Mouse (Mus musculus) C2C12 (cell line): ENCODE results near the gene Pgbd1. TPM values are rescaled to one million over a fixed set of nuclear protein-coding genes. Genes with fewer than 3 reads are reported as not detected.
"Not testable (repeated sequence)": the region's sequence is repeated elsewhere in the genome, so short reads cannot be mapped to it uniquely, and the experiment has no call there.

Source experiments
- H3K27me3 ChIP-seq: one replicate; pipeline ENCODE4 v1.6.1; 2011; ENCODE audit not compliant: control insufficient read depth, insufficient read depth, insufficient read length
- H3K36me3 ChIP-seq: one replicate; pipeline ENCODE4 v1.6.1; 2011; ENCODE audit not compliant: control insufficient read depth, insufficient read depth
- H3K4me3 ChIP-seq: one replicate; pipeline ENCODE4 v1.5.1; 2011; ENCODE audit warnings: mild to moderate bottlenecking, control low read depth; ENCODE audit not compliant: poor library complexity, insufficient read depth, severe bottlenecking
- H3K79me2 ChIP-seq: one replicate; pipeline ENCODE4 v1.6.1; 2011; ENCODE audit not compliant: control insufficient read depth, insufficient read depth
- H3K79me3 ChIP-seq: one replicate; pipeline ENCODE4 v1.6.1; 2011; ENCODE audit warnings: low read depth, control low read depth
- H3ac ChIP-seq: one replicate; pipeline ENCODE3; 2011; ENCODE audit warnings: low read depth; ENCODE audit not compliant: control insufficient read depth, insufficient read length
- CEBPB ChIP-seq: IDR thresholded peaks from one replicate; pipeline ENCODE4 v1.6.1; 2011; ENCODE audit warnings: low read depth, mild to moderate bottlenecking, control low read depth, moderate library complexity
- CTCF ChIP-seq: IDR thresholded peaks from one replicate; pipeline ENCODE4 v1.5.1; 2011; ENCODE audit not compliant: control insufficient read depth, insufficient read depth, insufficient read length
- FOSL1 ChIP-seq: IDR thresholded peaks from one replicate; pipeline ENCODE4 v1.8.0; 2011; ENCODE audit warnings: mild to moderate bottlenecking, low read length; ENCODE audit not compliant: poor library complexity, insufficient read depth, severe bottlenecking
- MAX ChIP-seq: IDR thresholded peaks from one replicate; pipeline ENCODE4 v1.6.1; 2011; ENCODE audit warnings: mild to moderate bottlenecking, control low read depth
- MYOD1 ChIP-seq: IDR thresholded peaks from one replicate; pipeline ENCODE4 v1.6.1; 2011; ENCODE audit warnings: low read depth; ENCODE audit not compliant: control insufficient read depth, insufficient read length
- MYOG ChIP-seq: IDR thresholded peaks from one replicate; pipeline ENCODE4 v1.6.1; 2011; ENCODE audit not compliant: control insufficient read depth, insufficient read length; ENCODE audit errors: extremely low read depth
- USF1 ChIP-seq: IDR thresholded peaks from one replicate; pipeline ENCODE4 v1.6.1; 2011; ENCODE audit warnings: low read depth, mild to moderate bottlenecking, control low read depth, moderate library complexity
- polyA plus RNA-seq: library from polyadenylated mRNA; unstranded; fragments of >200 nt; fragmentation: generic; extraction: Trizol; gene quantifications from one replicate; pipeline ENCODE4 v1.2.1, GENCODE M21; 2012; ENCODE audit warnings: missing spikeins

Pgbd1 gene
- polyA plus RNA-seq, 1 experiment, result 0.20 TPM

DNA sequence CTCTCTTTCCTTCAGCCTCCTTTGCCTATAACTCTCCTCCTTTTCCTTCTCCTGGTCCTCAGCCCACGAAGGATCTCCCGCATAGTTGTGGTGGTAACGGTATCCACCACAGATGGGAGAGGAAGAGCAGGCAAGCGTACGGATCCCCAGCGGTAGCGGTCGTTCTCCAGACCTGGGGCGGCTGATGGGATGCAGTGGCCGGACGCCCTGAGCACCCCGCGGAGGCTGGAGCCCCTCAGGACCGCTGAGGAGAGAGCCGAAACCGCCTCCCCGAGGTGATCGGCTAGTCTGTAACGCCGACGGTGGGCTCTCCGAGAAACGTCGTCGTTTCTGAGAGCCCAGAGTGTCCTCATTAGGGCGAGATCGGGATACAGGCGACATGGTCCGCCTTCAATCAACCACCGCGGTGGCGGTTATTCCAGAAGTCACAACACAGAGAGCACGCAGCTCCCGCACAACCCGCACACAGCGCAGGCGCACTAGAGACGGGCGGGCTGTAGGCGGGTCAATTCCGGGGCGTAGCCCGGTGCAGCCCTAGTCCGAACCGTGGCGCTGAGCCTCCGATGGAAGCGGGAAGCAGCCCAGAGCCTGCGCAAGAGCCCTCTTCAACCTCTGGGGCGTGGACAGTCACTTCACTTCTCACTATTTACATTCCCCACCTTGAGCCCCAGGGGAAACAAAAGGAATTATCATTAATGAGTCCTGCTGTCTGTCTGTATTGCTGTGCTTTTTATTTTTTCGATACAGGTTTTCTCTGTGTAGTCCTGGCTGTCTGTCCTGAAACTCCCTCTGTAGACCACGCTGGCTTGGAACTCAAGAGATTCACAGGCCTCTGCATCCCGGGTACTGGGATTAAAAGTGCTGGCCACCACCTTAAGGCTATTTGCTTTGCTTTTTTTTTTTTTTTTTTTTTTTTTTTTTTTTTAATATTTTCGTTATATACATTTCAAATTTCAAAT lies 27.5 kb upstream of the Pgbd1 start, which contains the start of gene Nkapl:
TSS of gene Nkapl (minus strand) at position 449 of the 959 bp plus-strand sequence.
- Histone ChIP-seq H3ac (no peak within 1 kb of the TSS), H3K4me3 (no peak within 1 kb of the TSS), H3K27me3 (peaks cover 6% of the 10 kb centered on the region), H3K79me2 (no peaks in the 10 kb centered on the region), H3K79me3 (no peaks in the 10 kb centered on the region), H3K36me3 (no peaks in the 10 kb centered on the region)
- no peak for TF ChIP-seq MYOD1
- no peak for TF ChIP-seq MAX
- TF ChIP-seq USF1, result no peak
- TF ChIP-seq MYOG, result no peak
- TF ChIP-seq FOSL1, result no peak
- TF ChIP-seq CTCF, result no peak
- no peak for TF ChIP-seq CEBPB

- Histone ChIP-seq H3K27me3 (peaks cover 6% of the 10 kb centered on the region), H3ac (no peak overlapping the region), H3K79me2 (no peaks in the 10 kb centered on the region), H3K79me3 (no peaks in the 10 kb centered on the region), H3K36me3 (no peaks in the 10 kb centered on the region), H3K4me3 (no peak overlapping the region)
- no peak for TF ChIP-seq MYOG
- no peak for TF ChIP-seq USF1
- no peak for TF ChIP-seq MAX
- no peak for TF ChIP-seq CTCF
- no peak for TF ChIP-seq FOSL1
- no peak for TF ChIP-seq MYOD1
- TF ChIP-seq CEBPB, result no peak
Observed at GRCm38 (mm10) chr13:21467336-21467735, 26.5 kb upstream of the Pgbd1 start.

DNA sequence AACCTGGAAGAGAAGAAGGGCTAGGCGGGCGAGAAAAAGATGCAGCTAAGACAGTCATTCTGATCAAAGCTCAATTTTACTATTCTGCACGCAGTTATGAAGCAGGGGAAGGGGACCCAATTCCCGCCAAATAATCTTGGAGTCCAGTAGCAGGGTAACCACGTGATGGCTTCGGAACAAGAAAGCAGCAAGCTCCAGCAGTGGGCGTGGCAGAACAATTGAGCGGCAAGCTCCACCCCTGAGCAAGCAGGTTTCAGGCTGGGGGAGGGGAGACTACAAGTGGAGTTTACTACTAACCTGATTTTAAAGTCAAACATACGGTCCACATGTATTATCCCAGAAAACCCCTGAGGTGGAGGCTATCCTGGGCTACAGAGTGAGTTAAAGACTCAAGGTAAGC lies 21.7 kb upstream of the Pgbd1 start:
- not testable (repeated sequence) for H3K4me3 ChIP-seq, H3ac ChIP-seq, H3K36me3 ChIP-seq, H3K27me3 ChIP-seq, H3K79me2 ChIP-seq, H3K79me3 ChIP-seq

GRCm38 (mm10) chr13:21456347-21456746 lies 15.5 kb upstream of the Pgbd1 start:
- TF ChIP-seq USF1 (no peak), CTCF (no peak), FOSL1 (no peak), MYOG (no peak), MAX (no peak), CEBPB (no peak), MYOD1 (no peak)
- Histone ChIP-seq H3ac (no peak overlapping the region), H3K36me3 (no peaks in the 10 kb centered on the region), H3K27me3 (no peaks in the 10 kb centered on the region), H3K79me2 (peaks cover 22% of the 10 kb centered on the region), H3K79me3 (peaks cover 17% of the 10 kb centered on the region), H3K4me3 (no peak overlapping the region)

- Histone ChIP-seq H3K36me3 (peaks cover 3% of the 10 kb centered on the region), H3K4me3 (no peak overlapping the region), H3K27me3 (no peaks in the 10 kb centered on the region), H3ac (no peak overlapping the region), H3K79me3 (peaks cover 28% of the 10 kb centered on the region), H3K79me2 (peaks cover 40% of the 10 kb centered on the region)
- TF ChIP-seq CEBPB (no peak), FOSL1 (no peak), MAX (no peak), CTCF (no peak), USF1 (no peak), MYOG (no peak), MYOD1 (no peak)
Observed at GRCm38 (mm10) chr13:21454133-21454532, 13.3 kb upstream of the Pgbd1 start.

- Histone ChIP-seq H3ac (peak within 1 kb of the TSS; percentile 75), H3K36me3 (peaks cover 9% of the 10 kb centered on the region), H3K79me3 (peaks cover 28% of the 10 kb centered on the region), H3K79me2 (peaks cover 40% of the 10 kb centered on the region), H3K27me3 (no peaks in the 10 kb centered on the region), H3K4me3 (peak within 1 kb of the TSS; percentile 50)
- TF ChIP-seq MYOD1 (no peak), MAX (no peak), MYOG (no peak), CTCF (no peak), FOSL1 (no peak)
Observed at GRCm38 (mm10) chr13:21453449-21453848, 12.6 kb upstream of the Pgbd1 start, which contains the start of gene Zscan26. Gene Zscan26, minus strand, starts transcription at chr13:21453730.
